Mouse (Mus musculus): Measurements from ENCODE around the gene Rufy2. TPM values are rescaled to one million over a fixed set of nuclear protein-coding genes. Genes with fewer than 3 reads are reported as not detected.

Gene Rufy2
- polyA plus RNA-seq, 1 experiment from 2014 or later, result 27.1 TPM

DNA sequence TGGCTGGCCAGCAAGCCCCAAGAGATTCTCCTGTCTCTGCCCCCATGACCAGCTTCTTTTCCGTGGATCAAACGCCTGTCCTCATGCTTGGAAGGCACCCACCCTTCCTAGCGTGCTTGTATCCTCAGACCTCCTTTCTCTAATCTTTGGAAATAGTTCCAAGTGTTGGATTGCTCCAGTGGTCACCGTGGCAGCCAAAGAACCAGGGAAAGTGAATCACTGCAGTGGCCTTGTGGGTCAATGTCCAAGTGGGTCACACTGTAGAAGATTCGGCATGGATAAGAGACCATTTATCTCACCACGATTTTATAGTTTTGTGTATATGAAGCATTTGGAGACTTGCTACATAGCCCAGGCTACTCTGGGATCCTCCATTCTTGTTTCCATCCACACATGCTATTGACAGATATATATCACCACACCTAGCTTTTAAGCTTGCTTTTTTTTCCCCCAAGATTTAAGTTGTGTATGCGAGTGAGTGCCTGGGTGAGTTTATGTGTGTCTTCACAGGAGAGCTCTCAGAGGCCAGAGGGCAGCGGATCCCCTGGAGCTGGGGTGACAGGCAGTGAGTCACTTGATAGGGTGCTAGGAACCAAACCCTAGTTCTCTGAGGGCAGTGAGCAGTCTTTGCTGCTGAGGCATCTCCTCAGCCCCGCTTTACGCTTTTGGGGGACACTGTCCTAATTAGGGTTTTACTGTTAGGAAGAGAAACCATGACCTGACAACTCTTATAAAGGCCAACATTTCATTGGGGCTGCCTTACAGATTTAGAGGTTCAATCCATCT lies 47.5 kb downstream of the Rufy2 start:
- H3K4me3 ChIP-seq (ENCODE audit: low read depth, low read length), result no peak overlapping the region
- DNase-seq (ENCODE audit: low spot score), result no peak
- WGBS, result 90% methylated on average over 10 of the region's 10 CpGs

DNA sequence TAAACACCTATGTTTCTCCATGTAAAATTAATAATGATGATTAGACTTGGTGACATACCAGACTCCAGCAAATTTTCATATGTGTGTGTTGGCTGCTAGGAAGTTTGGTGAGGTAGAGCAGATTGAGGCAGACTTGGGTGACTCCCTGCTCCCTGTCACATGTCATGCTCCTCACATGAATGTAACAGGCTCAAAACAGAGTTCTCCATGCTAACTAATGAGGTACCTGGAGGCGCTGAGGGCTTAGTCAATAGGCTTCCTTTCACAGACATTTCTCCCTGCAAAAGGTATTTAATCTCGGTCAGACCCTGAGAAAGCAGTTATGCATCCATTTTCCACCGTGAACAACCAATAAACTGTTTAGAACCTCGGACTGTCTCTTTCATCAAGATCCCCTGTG lies 48.4 kb downstream of the Rufy2 start:
- peak overlapping the region; percentile 13; the same call in 1 of the 2 replicates for H3K27ac ChIP-seq (ENCODE audit: low read depth, low read length)
- H3K36me3 ChIP-seq (ENCODE audit: control insufficient read depth, insufficient read depth, low read length), result no peaks in the 10 kb centered on the region
- no peaks in the 10 kb centered on the region for H3K27me3 ChIP-seq (ENCODE audit: control insufficient read depth, insufficient read depth, low read length)
- DNase-seq (ENCODE audit: low spot score), result no peak
- no peaks in the 10 kb centered on the region for H3K9me3 ChIP-seq (ENCODE audit: control insufficient read depth, low read length)
- no peak overlapping the region for H3K9ac ChIP-seq (ENCODE audit: low read length)
- no peak overlapping the region for H3K4me2 ChIP-seq (ENCODE audit: low read depth, low read length, severe bottlenecking)
- WGBS, result 60% methylated on average over 4 of the region's 4 CpGs
- H3K4me3 ChIP-seq (ENCODE audit: low read depth, low read length), result no peak overlapping the region
- H3K4me1 ChIP-seq (replicated peaks; ENCODE audit: control insufficient read depth, insufficient read depth, low read length), result peaks cover 11% of the 10 kb centered on the region
- ATAC-seq (replicated peaks; ENCODE audit: low FRiP score), result no peak

More for the DNA sequence above, 47.5 kb downstream of the Rufy2 start:
- H3K27me3 ChIP-seq (ENCODE audit: control insufficient read depth, insufficient read depth, low read length), result no peaks in the 10 kb centered on the region
- peaks cover 11% of the 10 kb centered on the region for H3K4me1 ChIP-seq (replicated peaks; ENCODE audit: control insufficient read depth, insufficient read depth, low read length)
- H3K36me3 ChIP-seq (ENCODE audit: control insufficient read depth, insufficient read depth, low read length), result no peaks in the 10 kb centered on the region
- H3K9ac ChIP-seq (ENCODE audit: low read length), result no peak overlapping the region
- peak overlapping the region; percentile 100 for H3K27ac ChIP-seq (ENCODE audit: low read depth, low read length)
- ATAC-seq (replicated peaks; ENCODE audit: low FRiP score), result no peak
- no peak overlapping the region for H3K4me2 ChIP-seq (ENCODE audit: low read depth, low read length, severe bottlenecking)
- no peaks in the 10 kb centered on the region for H3K9me3 ChIP-seq (ENCODE audit: control insufficient read depth, low read length)

DNA sequence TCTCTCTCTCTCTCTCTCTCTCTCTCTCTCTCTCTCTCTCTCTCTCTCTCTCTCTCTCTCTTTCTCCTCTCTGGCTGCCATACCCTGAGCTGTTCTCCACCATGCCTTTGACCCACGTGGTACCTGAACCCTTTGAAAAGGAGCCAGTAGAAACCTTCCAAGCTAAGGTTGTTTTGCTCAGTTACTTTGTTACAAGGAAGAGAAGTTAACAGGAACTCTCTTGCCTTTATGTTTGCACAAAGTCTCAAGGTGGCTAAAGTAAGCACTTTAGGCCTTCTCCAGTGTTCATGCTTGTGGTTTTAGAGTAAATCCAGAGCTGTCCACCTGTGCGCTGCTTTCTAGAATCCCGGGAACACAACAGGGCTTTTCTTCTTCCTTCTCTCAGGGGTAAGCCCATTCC lies 52.2 kb downstream of the Rufy2 start:
- Histone ChIP-seq H3K27me3 (ENCODE audit: control insufficient read depth, insufficient read depth, low read length) (no peaks in the 10 kb centered on the region), H3K27ac (ENCODE audit: low read depth, low read length) (no peak overlapping the region), H3K4me1 (replicated peaks; ENCODE audit: control insufficient read depth, insufficient read depth, low read length) (no peaks in the 10 kb centered on the region), H3K9ac (ENCODE audit: low read length) (no peak overlapping the region), H3K36me3 (ENCODE audit: control insufficient read depth, insufficient read depth, low read length) (no peaks in the 10 kb centered on the region), H3K4me2 (ENCODE audit: low read depth, low read length, severe bottlenecking) (no peak overlapping the region), H3K4me3 (ENCODE audit: low read depth, low read length) (no peak overlapping the region), H3K9me3 (ENCODE audit: control insufficient read depth, low read length) (no peaks in the 10 kb centered on the region)
- no peak for DNase-seq (ENCODE audit: low spot score)
- ATAC-seq (replicated peaks; ENCODE audit: low FRiP score), result no peak
- WGBS, result 91% methylated on average over 3 of the region's 3 CpGs

DNA sequence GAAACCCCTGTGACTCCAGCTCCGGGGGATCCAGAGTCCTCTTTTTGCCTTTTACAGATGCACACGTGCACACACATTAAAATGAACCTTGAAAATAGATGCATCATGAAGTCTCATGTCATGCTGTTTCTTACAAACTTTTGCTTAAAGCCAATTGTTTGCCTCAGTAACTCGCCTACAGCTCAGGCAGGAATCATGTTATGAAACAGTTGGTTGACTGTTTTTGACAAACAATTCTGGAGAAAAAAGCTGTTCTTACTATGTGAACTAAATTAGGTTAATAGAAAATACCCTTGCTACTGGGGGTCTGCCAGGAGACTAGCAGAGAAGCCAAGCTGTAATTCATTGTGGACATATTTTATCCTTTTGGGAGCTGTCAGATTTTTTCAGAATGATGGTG lies 52.9 kb downstream of the Rufy2 start:
- no peaks in the 10 kb centered on the region for H3K9me3 ChIP-seq (ENCODE audit: control insufficient read depth, low read length)
- H3K4me1 ChIP-seq (replicated peaks; ENCODE audit: control insufficient read depth, insufficient read depth, low read length), result no peaks in the 10 kb centered on the region
- 71% methylated on average over 3 of the region's 3 CpGs for WGBS
- H3K9ac ChIP-seq (ENCODE audit: low read length), result no peak overlapping the region
- no peak overlapping the region for H3K27ac ChIP-seq (ENCODE audit: low read depth, low read length)
- no peak for DNase-seq (ENCODE audit: low spot score)
- H3K36me3 ChIP-seq (ENCODE audit: control insufficient read depth, insufficient read depth, low read length), result no peaks in the 10 kb centered on the region
- no peak for ATAC-seq (replicated peaks; ENCODE audit: low FRiP score)
- no peaks in the 10 kb centered on the region for H3K27me3 ChIP-seq (ENCODE audit: control insufficient read depth, insufficient read depth, low read length)
- H3K4me3 ChIP-seq (ENCODE audit: low read depth, low read length), result no peak overlapping the region
- H3K4me2 ChIP-seq (ENCODE audit: low read depth, low read length, severe bottlenecking), result no peak overlapping the region

DNA sequence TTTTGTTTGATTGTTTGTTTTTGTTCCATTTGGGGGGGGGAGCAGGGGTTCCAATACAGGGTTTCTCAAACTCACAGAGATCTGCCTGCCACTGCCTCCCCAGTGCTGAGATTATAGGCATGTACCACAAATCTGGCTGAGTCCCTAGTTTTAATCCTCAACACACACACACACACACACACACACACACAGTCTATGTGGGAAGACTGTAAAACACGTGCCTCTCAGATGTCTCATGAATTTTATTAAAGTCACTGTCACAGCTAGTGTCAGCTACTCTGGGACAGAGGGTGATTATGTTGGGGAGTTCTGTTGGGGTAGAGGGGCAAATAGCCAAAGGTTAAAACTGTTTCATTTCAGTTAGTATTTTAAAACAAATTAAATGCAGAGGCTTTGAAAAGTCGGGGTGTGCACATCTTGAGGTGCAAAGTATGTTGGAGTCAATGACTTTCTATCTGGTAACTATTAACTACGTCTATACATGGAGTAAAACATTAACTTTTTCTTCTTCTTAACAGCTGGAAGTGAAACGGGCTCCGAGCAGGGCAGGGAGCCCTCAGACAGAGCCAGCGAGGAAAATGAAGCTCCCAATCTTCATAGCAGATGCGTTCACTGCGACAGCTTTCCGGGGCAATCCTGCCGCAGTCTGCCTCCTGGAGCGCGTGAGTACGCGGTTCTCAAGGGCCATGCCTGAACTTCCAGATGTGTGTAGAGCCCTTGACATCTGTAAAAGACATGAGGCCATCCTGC lies 58.7 kb downstream of the Rufy2 start:
- Histone ChIP-seq H3K9ac (ENCODE audit: low read length) (no peak overlapping the region), H3K4me1 (replicated peaks; ENCODE audit: control insufficient read depth, insufficient read depth, low read length) (no peaks in the 10 kb centered on the region), H3K4me3 (ENCODE audit: low read depth, low read length) (no peak overlapping the region), H3K36me3 (ENCODE audit: control insufficient read depth, insufficient read depth, low read length) (no peaks in the 10 kb centered on the region), H3K4me2 (ENCODE audit: low read depth, low read length, severe bottlenecking) (no peak overlapping the region), H3K27ac (ENCODE audit: low read depth, low read length) (no peak overlapping the region), H3K27me3 (ENCODE audit: control insufficient read depth, insufficient read depth, low read length) (no peaks in the 10 kb centered on the region), H3K9me3 (ENCODE audit: control insufficient read depth, low read length) (no peaks in the 10 kb centered on the region)
- ATAC-seq (replicated peaks; ENCODE audit: low FRiP score) (no peak), DNase-seq (ENCODE audit: low spot score) (no peak)
- 88% methylated on average over 14 of the region's 14 CpGs for WGBS

DNA sequence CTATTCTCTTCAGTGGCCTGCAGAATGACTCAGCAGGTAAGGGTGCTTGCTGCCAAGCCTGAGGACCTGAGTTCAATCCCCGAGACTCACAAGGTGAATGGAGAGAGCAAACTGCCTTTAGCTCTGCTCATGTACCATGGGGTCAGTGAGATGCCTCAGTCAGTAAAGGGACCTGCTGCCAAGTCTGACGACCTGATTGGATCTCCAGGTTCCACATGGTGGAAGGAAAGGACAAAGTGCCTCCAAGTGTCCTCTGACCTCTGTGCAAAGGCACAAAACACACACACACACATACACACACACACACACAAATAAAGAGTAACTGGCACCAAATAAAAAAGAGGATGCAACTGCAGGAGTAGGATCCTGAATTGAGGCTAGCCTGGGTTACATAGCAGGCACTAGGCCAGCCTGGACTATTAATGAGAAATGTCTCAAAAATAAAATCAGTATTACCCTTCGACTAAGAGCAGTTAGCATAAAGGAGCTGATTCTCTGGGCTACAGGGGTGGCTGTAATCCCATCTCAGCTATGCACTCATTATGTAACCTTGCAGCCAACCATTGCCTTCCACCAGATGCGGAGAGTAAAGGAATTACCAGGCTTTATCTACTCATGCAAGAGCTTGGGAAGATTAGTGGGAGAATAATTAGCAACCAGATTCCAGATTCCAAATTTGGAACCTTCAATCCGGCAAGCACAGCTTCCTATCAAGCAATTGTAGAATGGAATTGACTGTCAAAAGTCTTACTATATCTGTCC lies 60.0 kb downstream of the Rufy2 start:
- H3K27ac ChIP-seq (ENCODE audit: low read depth, low read length), result no peak overlapping the region
- ATAC-seq (replicated peaks; ENCODE audit: low FRiP score) (no peak), DNase-seq (ENCODE audit: low spot score) (no peak)
- 69% methylated on average over 5 of the region's 5 CpGs for WGBS
- no peak overlapping the region for H3K9ac ChIP-seq (ENCODE audit: low read length)
- no peaks in the 10 kb centered on the region for H3K9me3 ChIP-seq (ENCODE audit: control insufficient read depth, low read length)
- no peaks in the 10 kb centered on the region for H3K4me1 ChIP-seq (replicated peaks; ENCODE audit: control insufficient read depth, insufficient read depth, low read length)
- H3K27me3 ChIP-seq (ENCODE audit: control insufficient read depth, insufficient read depth, low read length), result no peaks in the 10 kb centered on the region
- H3K36me3 ChIP-seq (ENCODE audit: control insufficient read depth, insufficient read depth, low read length), result no peaks in the 10 kb centered on the region
- no peak overlapping the region for H3K4me2 ChIP-seq (ENCODE audit: low read depth, low read length, severe bottlenecking)
- H3K4me3 ChIP-seq (ENCODE audit: low read depth, low read length), result no peak overlapping the region

DNA sequence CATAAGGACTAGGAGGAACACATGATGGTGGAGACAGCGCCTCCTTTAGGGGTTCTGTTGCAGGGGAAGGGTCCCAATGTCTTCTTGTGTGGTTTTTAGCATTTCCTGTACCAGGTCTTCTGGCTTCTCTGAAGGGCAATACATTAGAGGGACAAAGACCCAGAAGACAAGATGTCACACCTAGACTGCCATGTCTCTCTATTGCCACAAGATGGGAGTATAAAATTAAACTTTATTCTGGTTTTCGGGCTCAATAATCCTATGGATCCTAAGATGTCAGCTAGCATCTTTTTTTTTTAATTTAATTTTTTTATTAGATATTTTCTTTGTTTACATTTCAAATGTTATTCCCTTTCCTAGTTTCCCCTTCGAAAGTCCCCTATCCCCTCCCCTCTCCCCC lies 63.1 kb downstream of the Rufy2 start:
- Histone ChIP-seq H3K4me3 (ENCODE audit: low read depth, low read length) (no peak overlapping the region), H3K9me3 (ENCODE audit: control insufficient read depth, low read length) (no peaks in the 10 kb centered on the region), H3K36me3 (ENCODE audit: control insufficient read depth, insufficient read depth, low read length) (no peaks in the 10 kb centered on the region), H3K9ac (ENCODE audit: low read length) (no peak overlapping the region), H3K27ac (ENCODE audit: low read depth, low read length) (no peak overlapping the region), H3K4me1 (replicated peaks; ENCODE audit: control insufficient read depth, insufficient read depth, low read length) (no peaks in the 10 kb centered on the region), H3K4me2 (ENCODE audit: low read depth, low read length, severe bottlenecking) (no peak overlapping the region), H3K27me3 (ENCODE audit: control insufficient read depth, insufficient read depth, low read length) (no peaks in the 10 kb centered on the region)
- ATAC-seq (replicated peaks; ENCODE audit: low FRiP score) (no peak), DNase-seq (ENCODE audit: low spot score) (no peak)
- WGBS, result 78% methylated on average over 3 of the region's 3 CpGs

DNA sequence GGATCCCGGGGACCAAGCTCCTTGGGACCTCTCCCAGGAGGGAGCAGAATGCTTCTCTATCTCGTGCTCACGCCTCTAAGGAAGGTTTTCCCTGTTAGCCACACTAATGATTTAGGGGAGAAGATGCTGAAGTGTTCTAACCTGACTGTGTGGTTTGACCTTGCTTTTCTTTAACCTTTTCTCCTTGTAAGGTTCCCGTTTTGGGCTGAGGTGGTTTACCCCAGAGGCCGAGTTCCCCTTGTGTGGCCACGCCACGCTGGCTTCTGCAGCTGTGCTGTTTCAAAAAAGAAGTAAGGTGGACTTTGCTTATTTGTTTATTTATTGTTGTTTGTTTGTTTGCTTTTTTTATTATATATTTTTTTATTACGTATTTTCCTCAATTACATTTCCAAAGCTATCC lies 67.7 kb downstream of the Rufy2 start:
- no peak overlapping the region for H3K4me2 ChIP-seq (ENCODE audit: low read depth, low read length, severe bottlenecking)
- H3K4me3 ChIP-seq (ENCODE audit: low read depth, low read length), result no peak overlapping the region
- H3K36me3 ChIP-seq (ENCODE audit: control insufficient read depth, insufficient read depth, low read length), result no peaks in the 10 kb centered on the region
- H3K27ac ChIP-seq (ENCODE audit: low read depth, low read length), result no peak overlapping the region
- no peak overlapping the region for H3K9ac ChIP-seq (ENCODE audit: low read length)
- ATAC-seq (replicated peaks; ENCODE audit: low FRiP score) (no peak), DNase-seq (ENCODE audit: low spot score) (no peak)
- 93% methylated on average over 8 of the region's 8 CpGs for WGBS
- H3K4me1 ChIP-seq (replicated peaks; ENCODE audit: control insufficient read depth, insufficient read depth, low read length), result no peaks in the 10 kb centered on the region
- H3K9me3 ChIP-seq (ENCODE audit: control insufficient read depth, low read length), result no peaks in the 10 kb centered on the region
- no peaks in the 10 kb centered on the region for H3K27me3 ChIP-seq (ENCODE audit: control insufficient read depth, insufficient read depth, low read length)

Data from forebrain, embryonic 11.5 days (tissue).